Mouse (Mus musculus) heart, adult 18-20 months (tissue): Measurements from ENCODE around the gene Uck1. TPM values are rescaled to one million over a fixed set of nuclear protein-coding genes. Genes with fewer than 3 reads are reported as not detected.

Source experiments
- DNase-seq, 2 experiments: peaks; one replicate each; pipeline ENCODE4 v3.0.0; 2021 to 2022; ENCODE audit warnings: mixed read lengths in 1 of 2
- total RNA-seq, 2 experiments: library from RNA; stranded (reverse); gene quantifications; 2 replicates each; pipeline ENCODE4 v1.2.3; 2021

Uck1 gene
- total RNA-seq, 2 experiments from 2014 or later: 20.3 to 26.7 TPM

DNA sequence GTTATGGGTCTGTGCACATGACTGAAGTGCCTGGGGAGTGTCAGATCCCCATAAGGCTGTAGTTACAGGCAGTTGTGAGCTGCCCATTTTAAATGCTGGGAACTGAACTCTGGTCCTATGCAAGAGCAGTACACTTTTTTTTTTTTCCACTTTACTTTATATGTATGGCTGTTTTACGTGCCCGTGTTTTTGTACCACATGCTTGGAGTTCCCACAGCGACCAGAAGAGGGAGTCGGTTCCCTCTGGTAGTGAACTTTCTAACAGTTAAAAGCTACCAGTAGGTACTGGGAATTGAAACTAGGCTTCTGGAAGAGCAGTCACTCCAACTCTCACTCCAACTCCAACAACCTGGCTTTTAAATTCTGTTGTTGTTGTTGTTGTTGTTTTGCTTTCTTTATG is 676 bp upstream of the Uck1 start:
- DNase-seq: peak; percentile 24 to 69

DNA sequence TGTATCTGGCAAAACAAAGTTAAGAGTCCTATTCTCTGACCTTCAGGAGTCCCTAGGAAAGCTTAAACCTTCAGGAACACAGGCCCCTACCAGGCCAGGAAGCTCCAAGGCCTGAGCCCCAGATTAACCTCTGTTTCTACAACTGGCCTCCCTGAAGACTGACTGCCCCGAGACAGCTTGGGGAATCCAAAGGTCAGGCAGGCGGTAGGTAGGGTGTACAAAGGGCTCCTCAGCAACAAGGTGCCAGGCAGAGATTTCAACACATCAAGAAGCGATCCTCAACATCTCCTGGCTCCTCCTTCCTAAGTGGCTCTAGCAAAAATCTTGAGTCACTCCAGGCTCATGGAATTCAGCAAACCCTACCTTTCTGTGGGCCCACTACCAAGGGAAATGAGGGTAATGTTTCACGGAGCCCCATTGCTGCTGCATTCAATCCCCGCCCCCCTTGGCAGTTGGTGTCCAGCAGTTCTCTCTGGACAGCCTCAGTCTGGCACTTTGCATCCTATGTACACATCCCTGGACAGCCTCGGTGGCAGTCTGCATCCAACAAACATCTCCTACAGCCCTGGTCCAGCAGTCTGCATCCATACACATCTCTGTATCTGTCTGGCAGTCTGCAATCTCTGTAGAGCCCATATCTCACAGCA is 949 bp downstream of the Uck1 start:
- no peak for DNase-seq

DNA sequence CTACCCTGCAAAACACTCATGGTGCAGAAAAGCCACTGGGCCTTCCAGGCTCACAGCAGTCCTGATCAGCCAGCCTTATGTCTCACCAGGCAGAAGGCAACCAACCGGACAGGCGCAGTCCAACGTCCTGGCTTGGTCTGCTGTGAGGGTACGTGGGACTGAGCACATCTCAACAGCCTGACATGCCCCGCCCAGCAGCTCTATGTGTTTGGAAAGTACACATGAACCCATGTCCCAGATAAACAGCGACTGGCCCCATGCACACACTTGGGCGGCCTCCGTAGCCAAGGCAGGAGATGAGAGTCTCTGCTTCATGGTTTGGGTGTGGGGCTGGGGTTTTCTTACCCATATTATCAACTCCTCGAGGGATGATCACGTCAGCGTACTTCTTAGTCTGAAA is 3.7 kb downstream of the Uck1 start:
- DNase-seq: no peak

DNA sequence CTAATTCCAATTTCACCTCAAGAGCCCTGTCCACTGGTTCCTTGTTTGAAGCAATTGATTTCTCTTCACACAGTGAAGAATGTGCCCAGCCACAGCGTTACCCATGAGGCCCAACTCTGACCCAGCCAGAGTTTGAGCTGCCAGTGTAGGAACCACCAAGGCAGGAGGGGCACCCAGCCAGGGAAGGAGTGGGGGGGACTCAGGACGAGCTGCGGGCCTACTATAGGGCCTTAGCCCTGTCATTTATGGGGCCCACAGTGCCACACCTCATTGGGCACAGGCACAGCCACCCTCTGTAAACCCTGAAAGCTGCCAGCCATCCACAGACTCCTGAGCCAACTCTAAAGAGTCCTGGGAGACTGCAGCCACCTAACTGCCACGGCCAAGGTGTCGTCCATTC is 5.4 kb downstream of the Uck1 start:
- DNase-seq: no peak

DNA sequence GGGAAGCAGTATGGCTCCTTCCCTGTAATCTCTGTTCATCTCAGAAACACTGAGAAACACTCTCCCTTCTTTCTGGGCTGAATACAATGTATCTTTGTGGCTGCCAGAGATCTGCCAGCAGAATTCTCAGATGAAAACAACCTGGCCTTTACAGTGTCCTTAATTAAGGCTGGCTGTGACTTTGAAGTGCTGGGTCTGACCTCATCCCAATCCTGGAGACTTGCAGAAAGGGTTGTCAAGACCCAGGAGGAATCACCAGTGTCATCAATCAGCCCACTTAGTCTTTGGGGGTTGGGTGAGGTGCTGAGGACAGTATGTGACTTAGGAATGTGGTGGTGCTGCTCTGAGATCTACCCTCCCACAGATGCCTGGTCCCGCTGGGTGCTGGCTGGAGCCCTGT is 6.6 kb downstream of the Uck1 start:
- DNase-seq: no peak

DNA sequence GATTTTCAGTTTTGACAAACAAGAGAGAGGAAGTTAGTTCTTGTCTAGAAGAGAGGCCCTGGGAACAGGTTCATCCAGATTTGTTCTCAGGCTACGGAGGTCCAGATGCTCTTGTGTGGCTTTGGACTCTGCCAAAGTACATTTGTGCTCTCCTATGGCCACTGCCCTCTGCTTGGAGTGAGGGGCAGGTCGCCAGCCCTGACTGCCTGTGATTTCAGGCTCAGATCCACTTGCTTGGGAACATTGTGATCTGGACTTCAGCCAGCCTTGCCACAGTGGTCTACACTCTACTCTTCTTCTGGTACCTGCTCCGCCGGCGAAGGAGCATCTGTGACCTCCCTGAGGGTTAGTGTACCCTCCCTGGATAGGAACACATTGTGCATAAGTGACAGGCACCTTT is 7.3 kb downstream of the Uck1 start:
- DNase-seq: no peak

DNA sequence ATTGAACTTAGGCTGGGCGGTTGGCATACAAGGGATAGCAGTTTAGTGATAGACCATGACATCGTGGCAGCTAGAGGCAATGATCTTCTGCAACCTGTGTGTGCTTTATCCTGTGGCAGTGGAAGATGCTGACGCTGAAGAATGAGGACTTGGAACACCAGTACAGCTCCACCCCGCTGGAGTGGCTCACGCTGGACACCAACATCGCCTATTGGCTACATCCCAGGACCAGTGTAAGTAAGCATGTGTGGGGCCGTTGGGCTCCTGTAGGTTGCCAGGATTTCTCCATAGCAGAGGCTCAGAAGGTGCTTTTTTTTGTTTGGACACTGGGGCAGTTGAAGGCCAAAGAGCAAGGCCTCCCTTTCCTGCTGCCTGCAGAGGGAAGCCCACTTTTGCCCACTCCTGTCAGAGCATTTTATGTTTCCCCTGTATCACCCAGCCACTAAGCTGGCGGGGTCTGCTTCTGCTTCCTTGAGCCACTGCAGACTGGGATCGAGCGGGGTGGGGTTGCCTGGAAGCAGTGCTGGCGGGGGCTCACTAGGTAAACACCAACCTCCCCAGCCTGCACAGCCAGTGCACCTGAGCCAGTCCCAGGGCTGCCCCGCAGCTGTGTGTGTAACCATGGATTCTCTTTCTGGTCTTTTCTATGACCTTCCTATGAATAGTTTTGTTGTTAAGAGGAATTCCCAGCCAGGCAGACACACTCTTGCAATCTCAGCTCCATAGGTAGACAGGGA is 8.0 kb downstream of the Uck1 start:
- DNase-seq: peak in 1 of 2 experiments; percentile 45

DNA sequence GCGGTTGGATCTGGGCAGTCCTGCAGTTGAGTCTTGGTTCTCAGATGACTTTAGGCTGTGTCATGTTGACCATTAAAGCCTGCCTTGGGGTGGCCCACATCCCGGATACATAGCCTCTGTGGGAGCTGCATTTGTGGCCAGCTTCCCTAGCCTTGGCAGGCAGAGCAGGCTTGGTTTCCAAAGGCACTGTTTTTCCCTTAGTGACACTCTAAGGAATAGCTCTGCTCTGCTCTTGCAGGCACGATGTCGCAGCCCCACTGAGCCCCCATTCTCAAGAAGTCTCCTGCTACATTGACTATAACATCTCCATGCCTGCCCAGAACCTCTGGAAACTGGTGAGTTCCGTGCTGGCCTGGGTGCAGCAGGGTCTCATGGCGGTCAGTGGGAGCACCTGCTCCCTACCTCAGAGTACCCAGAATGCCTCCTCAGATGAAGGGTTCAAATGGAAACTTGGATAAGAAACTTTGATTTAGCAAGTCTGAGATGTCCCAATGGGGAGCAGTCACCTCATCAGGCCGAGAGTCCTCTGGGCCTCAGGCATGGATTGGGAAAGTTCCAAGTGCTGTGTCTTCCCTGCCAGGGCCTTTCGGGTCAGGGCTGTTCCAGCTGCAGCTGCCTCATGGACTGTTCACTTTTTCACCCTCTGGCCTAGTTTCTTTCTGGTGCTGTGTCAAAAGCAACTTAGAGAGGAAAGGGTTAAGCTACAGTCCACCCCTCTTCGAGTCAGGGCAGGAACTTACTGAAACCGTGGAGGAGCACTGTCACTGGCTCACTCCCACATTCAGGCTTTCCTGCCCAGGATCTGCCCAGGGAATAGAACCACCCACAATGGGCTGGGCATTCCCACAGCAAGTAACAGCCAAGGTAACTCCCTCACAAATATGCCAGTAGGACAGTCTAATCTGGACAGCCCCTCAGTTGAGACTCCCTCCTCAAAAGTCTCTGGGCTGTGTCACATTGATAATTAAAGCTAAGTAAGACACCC is 11.3 kb downstream of the Uck1 start:
- DNase-seq: peak; percentile 48 to 59

DNA sequence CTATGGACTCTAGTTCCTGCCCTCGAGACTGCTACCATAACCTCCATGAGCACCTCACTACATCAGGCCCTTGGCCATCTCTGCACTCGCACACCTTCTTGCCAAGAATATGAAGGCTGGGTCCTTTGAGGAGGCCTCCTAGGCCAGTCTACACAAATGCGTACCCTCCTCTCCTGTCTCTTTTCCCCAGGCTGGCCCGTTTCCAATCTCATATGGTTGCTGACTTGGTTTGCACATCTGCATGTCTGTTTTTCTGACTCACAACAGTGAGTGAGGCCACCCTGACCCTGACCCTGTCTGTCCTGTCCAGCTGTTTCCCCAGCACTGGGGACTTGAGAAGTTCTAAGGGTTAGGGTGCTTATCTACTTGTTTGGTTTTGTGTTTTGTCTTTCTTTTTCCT is 13.2 kb downstream of the Uck1 start:
- no peak for DNase-seq

DNA sequence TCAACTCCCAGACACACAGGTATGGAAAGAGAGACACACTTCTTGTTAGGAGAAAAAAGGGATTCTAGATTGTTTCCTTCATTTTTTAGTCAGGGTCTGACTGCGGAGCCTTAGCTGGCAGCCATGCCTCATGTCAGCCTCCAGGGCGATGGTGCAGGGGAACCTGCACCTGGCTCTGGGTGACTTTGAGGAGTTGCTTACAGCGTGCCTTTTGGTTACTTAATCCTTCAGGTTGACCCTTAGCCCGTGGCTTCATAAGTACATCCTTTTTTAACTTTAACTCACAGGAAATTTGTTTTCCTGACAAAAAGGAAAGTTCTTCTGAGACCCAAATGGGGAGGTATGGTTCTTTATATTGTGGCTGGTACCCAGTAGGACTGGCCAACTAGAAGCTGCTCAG is 17.0 kb downstream of the Uck1 start:
- DNase-seq: no peak

DNA sequence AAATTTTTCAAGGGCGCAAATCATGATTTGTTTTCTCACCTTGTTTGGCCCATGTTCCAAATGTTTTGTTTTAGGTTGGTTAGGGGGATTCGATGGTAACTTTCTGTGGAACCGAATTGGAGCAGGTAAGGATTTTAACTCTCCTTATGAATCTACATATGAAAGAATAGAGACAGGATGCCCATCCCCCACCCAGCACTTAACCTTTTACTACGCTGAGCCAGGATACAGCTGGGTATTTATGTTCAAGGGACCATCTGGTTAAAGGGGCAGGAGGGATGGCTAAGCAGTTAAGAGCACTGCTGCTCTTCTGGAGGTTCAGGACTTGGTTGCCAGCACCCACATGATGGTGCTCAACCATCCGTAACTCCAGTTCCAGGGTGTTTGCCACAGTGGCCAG is 19.4 kb downstream of the Uck1 start:
- DNase-seq: no peak

DNA sequence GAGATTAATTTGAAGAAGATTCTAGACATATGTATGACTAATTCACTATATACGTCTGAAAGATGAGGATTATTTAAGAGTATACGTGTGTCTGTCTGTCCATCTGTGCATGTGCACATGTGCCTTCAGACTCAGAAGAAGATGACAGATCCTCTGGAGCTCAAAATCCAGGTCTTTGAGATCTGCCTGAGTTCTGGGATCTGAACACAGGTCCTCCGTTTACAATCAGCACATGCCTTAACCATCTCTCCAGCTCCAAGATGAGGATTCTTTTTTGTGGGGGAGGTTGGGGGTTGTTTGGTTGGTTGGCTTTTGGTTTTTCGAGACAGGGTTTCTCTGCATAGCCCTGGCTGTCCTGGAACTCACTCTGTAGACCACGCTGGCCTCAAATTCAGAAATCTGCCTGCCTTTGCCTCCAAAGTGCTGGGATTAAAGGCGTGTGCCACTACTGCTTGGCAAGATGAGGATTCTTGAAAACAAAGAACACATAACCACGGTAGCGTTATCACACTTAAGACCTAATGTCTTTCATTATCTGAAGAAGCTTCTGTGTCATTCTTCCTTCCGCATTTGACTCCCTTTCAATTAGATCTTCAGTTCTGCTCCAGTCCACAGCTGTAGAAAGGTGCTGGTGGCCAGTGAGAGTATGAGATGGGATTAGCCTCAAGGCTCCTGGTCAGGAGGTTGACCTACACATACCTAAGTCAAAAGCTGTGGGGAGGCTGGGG is 21.1 kb downstream of the Uck1 start:
- DNase-seq: no peak

DNA sequence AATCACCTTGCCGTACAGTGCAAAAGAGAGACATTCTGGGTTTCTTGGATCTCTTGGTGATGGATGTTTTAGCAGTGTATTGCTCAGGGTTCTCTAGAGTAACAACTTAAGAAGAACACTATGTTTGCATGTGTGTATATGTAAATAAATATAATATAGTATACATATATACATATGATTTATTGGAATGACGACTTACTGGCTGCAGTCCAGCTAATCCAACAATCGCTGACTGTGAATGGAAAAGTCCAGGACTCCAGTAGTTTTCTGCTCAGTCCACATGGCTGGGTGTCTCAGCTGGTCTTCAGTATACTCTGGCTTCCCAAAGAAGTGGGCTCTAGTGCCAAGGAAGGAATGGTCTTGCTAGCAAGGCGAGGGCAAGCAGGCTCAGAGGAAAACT is 22.4 kb downstream of the Uck1 start:
- no peak for DNase-seq

DNA sequence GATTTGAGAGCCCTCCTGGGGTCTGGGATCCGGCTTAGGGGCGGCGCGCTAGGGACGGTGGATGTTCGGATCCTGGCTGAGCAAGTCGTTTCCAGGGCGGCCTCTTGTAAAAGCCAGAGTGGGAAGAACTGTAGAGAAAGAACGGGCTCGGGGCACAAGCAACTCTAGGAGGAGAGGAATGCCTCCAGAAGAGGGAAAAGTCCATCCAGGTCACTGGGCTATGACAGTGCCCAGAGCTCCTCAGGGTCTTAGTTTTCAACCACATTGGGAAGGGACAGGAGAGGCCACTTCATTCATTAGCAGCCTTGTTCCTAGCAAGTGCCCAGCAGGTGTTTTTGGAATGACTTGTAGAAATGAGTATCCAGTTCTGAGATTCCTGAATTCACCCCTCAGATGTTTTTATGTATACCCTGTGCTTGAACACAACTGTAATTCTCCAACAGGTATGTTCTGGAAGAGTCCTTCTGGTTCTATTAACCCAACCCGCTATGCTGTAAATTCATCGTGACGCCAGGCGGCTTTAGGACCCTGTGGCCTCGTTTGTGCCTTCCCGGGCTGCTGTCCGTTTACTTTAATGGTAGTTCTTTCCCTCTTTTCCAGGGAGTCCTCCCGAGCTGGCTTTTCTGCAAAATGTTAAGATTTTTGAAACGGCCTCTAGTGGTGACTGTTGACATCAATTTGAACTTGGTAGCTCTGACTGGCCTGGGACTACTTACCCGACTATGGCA is 23.0 kb downstream of the Uck1 start:
- peak; percentile 61 to 71 for DNase-seq

DNA sequence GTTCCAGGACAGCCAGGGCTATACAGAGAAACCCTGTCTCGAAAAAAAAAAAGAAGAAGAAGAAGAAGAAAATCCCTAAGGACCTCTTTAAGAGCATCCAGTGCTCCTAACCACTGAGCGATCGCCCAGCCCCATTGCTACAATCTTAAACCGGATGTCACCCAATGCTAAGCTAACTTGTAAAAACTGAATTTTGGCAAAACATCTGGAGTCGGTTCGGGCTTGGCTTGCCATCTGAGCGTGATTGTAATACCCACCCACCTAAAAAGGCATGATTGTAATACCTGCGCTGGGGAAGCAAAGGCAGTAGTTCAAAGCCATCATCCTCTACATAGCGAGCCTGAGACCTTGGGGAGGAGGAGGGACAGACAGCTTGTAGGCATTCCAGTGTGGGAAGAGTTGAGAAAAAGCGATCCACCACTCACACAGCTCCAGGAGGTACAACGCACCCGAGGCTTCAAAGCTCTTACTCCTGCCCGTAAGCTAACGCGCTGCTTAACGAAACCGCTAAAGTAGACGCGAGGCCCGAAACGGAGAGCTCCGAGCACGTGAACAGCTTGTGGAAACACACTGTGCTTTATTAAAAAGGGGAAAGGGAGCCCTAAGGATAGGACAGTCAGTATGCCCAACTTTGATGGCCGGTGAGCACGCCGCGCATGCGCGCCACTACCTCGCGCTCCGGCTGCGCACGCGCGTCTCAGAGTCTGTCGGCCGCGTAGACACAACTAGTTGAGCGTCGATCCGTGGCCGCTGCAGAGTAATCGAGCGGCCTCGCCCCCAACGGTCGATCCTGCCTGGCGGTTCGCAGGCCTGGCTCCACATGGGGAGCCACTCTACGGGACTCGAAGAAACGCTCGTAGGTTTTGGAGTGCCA is 23.8 kb downstream of the Uck1 start, which contains the start of gene Pomt1:
TSS of gene Pomt1 (plus strand) at position 705 of the 874 bp plus-strand sequence.
- peak; percentile 92 to 93 for DNase-seq

DNA sequence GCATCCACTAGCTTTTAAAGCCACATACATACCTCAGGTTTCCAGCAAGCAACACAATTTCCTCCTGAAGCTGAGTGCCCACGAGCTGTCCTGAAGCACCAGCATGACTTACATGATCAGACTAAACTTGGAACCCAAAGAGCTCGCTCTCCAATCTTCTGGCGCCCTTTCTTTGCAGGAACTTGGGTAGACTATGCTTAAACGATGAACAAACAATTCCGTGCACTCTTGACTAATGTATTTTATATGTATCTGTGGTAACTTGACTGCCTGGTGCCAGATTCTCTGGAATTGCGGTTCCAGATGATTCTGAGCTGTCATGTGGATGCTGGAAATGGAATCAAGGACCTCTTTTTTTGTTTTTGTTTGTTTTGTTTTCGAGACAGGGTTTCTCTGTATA is 24.5 kb downstream of the Uck1 start:
- no peak for DNase-seq

DNA sequence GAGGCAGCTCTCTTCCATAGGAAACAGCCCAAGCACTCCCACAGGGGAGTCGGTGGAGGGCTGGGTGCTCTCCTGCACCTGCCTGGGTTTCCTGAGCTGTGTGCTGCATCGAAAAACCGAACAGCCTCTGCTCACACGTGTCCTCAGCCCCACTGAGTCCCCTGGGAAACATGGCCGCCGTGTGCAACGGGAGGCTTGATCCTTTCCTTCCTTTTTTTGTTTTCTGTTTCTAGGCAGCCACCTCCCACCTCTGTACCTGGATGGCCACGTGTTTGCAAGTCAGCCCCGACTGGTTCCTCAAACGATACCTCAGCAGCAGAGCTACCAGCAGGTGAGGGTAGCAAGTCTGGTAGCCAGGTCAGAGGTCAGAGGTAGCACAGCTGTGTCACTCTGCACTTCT is 37.9 kb downstream of the Uck1 start:
- DNase-seq: no peak

DNA sequence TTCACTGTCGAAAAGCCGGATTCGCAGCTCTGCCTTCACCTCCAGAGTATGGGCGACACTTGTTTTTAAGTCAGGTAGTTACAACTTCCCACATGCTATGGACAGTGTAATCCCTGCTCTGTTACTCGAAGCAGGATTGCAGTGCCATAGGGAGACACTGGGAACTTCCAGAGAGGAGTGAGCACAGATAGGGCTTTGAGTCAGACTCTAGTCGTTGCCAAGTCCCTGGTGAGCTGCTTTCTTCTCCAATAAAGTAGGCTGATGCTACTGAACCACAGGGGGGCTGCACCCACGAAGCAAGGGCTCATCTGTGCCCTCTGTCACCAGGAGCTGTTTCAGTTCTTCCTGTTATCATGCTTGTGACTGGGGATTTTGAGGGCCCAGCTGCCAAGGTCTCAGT is 38.4 kb downstream of the Uck1 start:
- DNase-seq: no peak

DNA sequence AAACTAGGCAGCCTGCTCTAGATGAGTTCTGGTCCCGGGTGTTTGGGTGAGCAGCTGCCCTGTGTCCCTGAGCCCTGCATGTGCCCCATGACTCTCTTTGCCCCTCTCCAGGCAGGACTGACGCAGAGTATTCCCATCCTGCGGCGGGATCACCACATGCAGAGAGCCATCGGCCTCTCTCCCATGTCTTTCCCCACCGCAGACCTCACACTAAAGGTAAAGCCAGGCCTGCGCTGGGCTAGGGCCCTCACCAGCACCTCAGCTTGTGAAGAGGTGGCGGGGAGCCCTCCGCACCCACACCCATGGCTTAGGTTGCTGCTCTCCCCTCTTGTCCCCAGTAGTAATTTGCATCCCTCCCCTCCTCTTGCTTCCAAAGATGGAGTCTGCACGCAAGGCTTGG is 39.0 kb downstream of the Uck1 start:
- no peak for DNase-seq

DNA sequence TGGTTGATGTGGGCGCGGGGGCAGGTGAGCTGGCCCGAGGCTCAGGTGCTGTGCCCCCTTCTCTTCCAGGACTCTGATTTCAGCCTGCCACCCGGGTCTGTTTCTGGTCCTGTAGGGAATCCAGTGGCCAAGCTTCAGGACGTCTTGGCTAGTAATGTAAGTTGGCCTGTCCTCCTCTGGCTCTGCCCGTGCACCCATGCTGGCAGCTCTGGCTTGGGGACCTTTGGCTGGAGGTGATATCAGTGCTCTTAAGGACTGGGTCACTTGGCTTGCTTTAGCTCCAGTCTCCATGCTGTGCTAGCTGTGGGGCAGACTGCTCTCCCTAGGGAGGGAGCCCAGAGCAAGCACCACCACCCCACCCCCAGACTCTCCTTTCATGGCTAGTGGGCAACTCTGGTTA is 39.9 kb downstream of the Uck1 start:
- DNase-seq: peak in 1 of 2 experiments; percentile 62
